Mouse (Mus musculus): ENCODE measurements around the gene Ocln.

DNA sequence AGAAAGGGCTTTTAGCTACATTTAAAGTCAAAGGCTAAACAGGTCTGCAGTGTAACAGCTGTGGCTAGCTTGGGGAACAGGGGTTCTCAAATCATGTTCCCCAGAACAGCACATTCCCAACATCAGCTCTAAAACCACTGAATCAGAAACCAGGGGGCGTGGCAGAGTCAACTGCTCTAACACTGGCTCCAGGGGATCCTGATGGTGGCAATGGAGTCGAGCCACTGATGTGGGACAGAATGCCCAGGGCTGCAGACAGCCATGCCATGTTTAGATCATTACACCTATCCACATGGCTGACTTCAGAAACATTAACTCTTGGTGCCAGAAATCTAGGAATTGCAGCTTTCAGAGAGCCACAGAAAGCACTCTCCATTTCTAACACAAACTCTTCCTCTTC lies 33.4 kb downstream of the Ocln start:
- no peak for TF ChIP-seq POLR2A (IDR thresholded peaks at IDR 0.05; ENCODE audit: low read depth, low read length)
- TF ChIP-seq CTCF (IDR thresholded peaks at IDR 0.05; ENCODE audit: extremely low read depth, insufficient read length, insufficient replicate concordance, low read depth, low read length): no peak

All from small intestine, adult 2 months (tissue).